Mouse (Mus musculus): Measurements from ENCODE around the gene Cpne7. TPM values are rescaled to one million over a fixed set of nuclear protein-coding genes. Genes with fewer than 3 reads are reported as not detected.
A peak's percentile ranks its signal among the peaks of the same experiment; 100 is the strongest.

Cpne7 gene
- polyA plus RNA-seq, 1 experiment = 0.16 TPM

- TF ChIP-seq USF1 (IDR thresholded peaks at IDR 0.05; ENCODE audit: low read depth) (peak; percentile 47), MYOD1 (IDR thresholded peaks at IDR 0.05; ENCODE audit: control insufficient read depth in 1 of 3, insufficient read length in 2 of 3, low read depth in 2 of 3) (no peak)
- no peaks in the 10 kb centered on the region for H3K36me3 ChIP-seq (ENCODE audit: control insufficient read depth, insufficient read depth)
- no peak overlapping the region for H3ac ChIP-seq (ENCODE audit: control insufficient read depth, insufficient read length)
- H3K4me2 ChIP-seq (ENCODE audit: low read depth) = peak overlapping the region; percentile 50
- H3K79me2 ChIP-seq (ENCODE audit: control insufficient read depth, insufficient read depth) = no peaks in the 10 kb centered on the region
- H3K4me3 ChIP-seq = no peak overlapping the region
- no peaks in the 10 kb centered on the region for H3K27me3 ChIP-seq (ENCODE audit: control insufficient read depth, insufficient read depth, insufficient read length)
Observed at GRCm38 (mm10) chr8:123141741-123142462, 24.7 kb downstream of the Cpne7 start.

DNA sequence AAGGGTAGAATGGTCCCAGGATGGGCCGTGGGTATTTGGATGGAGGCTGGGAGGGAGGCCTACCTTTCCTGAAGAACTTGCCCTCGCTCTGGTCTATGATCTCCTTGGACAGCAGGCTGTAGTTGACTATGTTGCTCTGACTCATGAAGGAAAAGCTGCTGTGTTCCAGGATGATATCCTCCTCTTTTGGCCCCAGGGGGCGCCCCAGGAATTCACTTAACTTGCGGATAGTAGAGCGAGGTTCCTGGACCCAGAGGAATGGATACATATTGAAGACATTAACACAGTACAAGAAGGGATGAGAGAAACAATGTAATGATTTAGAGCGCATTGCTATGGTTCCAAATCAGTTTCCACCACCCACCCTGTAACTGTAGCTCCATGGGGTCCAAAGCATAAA is 28.1 kb downstream of the Cpne7 start:
- no peak for TF ChIP-seq TCF12 (IDR thresholded peaks at IDR 0.05; ENCODE audit: insufficient read depth, poor library complexity, severe bottlenecking)
- no peak for TF ChIP-seq MYOG (IDR thresholded peaks at IDR 0.05; ENCODE audit: control insufficient read depth in 1 of 3, insufficient read depth in 1 of 3, insufficient read length in 2 of 3, low read depth in 2 of 3)
- TF ChIP-seq E2F4 (IDR thresholded peaks at IDR 0.05; ENCODE audit: insufficient read depth) = no peak
- no peak for TF ChIP-seq CEBPB (IDR thresholded peaks at IDR 0.05; ENCODE audit: insufficient read depth, poor library complexity, severe bottlenecking)
- TF ChIP-seq MYOD1 (IDR thresholded peaks at IDR 0.05; ENCODE audit: control insufficient read depth in 1 of 3, insufficient read length in 2 of 3, low read depth in 2 of 3) = no peak
- TF ChIP-seq MAX (IDR thresholded peaks at IDR 0.05; ENCODE audit: low read depth) = no peak
- TF ChIP-seq SRF (IDR thresholded peaks at IDR 0.05; ENCODE audit: control insufficient read depth, insufficient read length, low read depth) = no peak
- TF ChIP-seq TCF3 (IDR thresholded peaks at IDR 0.05; ENCODE audit: insufficient read length, low read depth) = no peak
- TF ChIP-seq POLR2A (IDR thresholded peaks at IDR 0.05; ENCODE audit: insufficient read length, low read depth) = no peak
- TF ChIP-seq REST (IDR thresholded peaks at IDR 0.05; ENCODE audit: insufficient read depth, insufficient read length) = no peak
- no peak for TF ChIP-seq POLR2AphosphoS2 (IDR thresholded peaks at IDR 0.05; ENCODE audit: insufficient read length, low read depth)
- TF ChIP-seq USF1 (IDR thresholded peaks at IDR 0.05; ENCODE audit: low read depth) = no peak
- H3K4me2 ChIP-seq (ENCODE audit: low read depth) = no peak overlapping the region
- H3K79me2 ChIP-seq (ENCODE audit: control insufficient read depth, insufficient read depth) = no peaks in the 10 kb centered on the region
- H3ac ChIP-seq (ENCODE audit: control insufficient read depth, insufficient read length) = no peak overlapping the region
- H3K27me3 ChIP-seq (ENCODE audit: control insufficient read depth, insufficient read depth, insufficient read length) = no peaks in the 10 kb centered on the region
- no peaks in the 10 kb centered on the region for H3K36me3 ChIP-seq (ENCODE audit: control insufficient read depth, insufficient read depth)
- no peak overlapping the region for H3K4me3 ChIP-seq

DNA sequence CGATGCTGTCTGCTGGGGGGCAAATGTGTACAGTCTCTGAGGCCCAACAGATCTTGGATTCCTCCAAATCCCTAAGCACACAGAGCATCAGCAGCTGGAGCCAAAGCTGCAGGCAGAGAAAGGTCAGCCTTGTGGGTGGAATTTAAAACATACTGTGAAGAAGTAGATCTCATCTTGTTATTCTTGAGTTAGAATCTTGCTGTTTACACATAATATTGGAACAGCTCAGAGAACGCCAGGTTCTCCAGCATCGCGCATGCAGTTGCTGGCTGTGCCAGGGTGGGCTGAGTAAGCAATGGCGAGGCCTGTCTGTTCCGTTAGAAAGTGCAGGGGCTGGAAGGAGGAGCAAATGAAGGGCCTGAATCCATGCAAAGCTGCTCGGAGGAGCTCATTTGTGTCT is 29.2 kb downstream of the Cpne7 start:
- no peak for TF ChIP-seq POLR2AphosphoS2 (IDR thresholded peaks at IDR 0.05; ENCODE audit: insufficient read length, low read depth)
- TF ChIP-seq SRF (IDR thresholded peaks at IDR 0.05; ENCODE audit: control insufficient read depth, insufficient read length, low read depth) = no peak
- no peak for TF ChIP-seq E2F4 (IDR thresholded peaks at IDR 0.05; ENCODE audit: insufficient read depth)
- no peak for TF ChIP-seq TCF12 (IDR thresholded peaks at IDR 0.05; ENCODE audit: insufficient read depth, poor library complexity, severe bottlenecking)
- no peak for TF ChIP-seq REST (IDR thresholded peaks at IDR 0.05; ENCODE audit: insufficient read depth, insufficient read length)
- no peak for TF ChIP-seq MYOG (IDR thresholded peaks at IDR 0.05; ENCODE audit: control insufficient read depth in 1 of 3, insufficient read depth in 1 of 3, insufficient read length in 2 of 3, low read depth in 2 of 3)
- no peak overlapping the region for H3ac ChIP-seq (ENCODE audit: control insufficient read depth, insufficient read length)
- H3K36me3 ChIP-seq (ENCODE audit: control insufficient read depth, insufficient read depth) = no peaks in the 10 kb centered on the region
- H3K27me3 ChIP-seq (ENCODE audit: control insufficient read depth, insufficient read depth, insufficient read length) = no peaks in the 10 kb centered on the region
- H3K4me2 ChIP-seq (ENCODE audit: low read depth) = no peak overlapping the region
- H3K4me3 ChIP-seq = no peak overlapping the region
- no peaks in the 10 kb centered on the region for H3K79me2 ChIP-seq (ENCODE audit: control insufficient read depth, insufficient read depth)

DNA sequence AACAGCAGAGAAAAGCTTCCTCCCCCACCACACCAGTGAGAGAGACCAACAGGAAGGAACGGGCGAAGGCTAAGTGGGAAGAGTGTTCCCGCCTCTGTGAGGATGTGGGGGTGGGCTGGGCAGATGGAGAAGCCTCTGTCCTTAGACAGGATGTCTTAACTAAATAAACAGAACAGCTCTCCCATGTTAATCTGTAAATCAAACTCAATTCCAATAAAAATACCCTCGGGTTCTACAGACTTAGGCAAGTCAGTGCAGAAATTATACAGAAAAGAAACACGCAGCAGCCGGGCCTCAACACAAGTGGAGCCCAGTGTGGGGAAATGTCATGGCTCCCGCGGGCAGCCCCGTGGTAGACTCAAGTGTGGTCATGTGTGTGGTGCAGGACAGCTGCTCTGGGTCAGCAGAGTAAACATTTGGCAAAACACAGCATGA is 33.6 kb downstream of the Cpne7 start:
- H3K79me2 ChIP-seq (ENCODE audit: control insufficient read depth, insufficient read depth) = no peaks in the 10 kb centered on the region
- H3K36me3 ChIP-seq (ENCODE audit: control insufficient read depth, insufficient read depth) = no peaks in the 10 kb centered on the region
- no peaks in the 10 kb centered on the region for H3K27me3 ChIP-seq (ENCODE audit: control insufficient read depth, insufficient read depth, insufficient read length)
- no peak overlapping the region for H3ac ChIP-seq (ENCODE audit: control insufficient read depth, insufficient read length)
- H3K4me2 ChIP-seq (ENCODE audit: low read depth) = no peak overlapping the region
- H3K4me3 ChIP-seq = no peak overlapping the region
- no peak for TF ChIP-seq POLR2A (IDR thresholded peaks at IDR 0.05; ENCODE audit: insufficient read length, low read depth)
- peak; percentile 12 to 71 (median 36) for TF ChIP-seq MYOG (IDR thresholded peaks at IDR 0.05; ENCODE audit: control insufficient read depth in 1 of 3, insufficient read depth in 1 of 3, insufficient read length in 2 of 3, low read depth in 2 of 3)
- no peak for TF ChIP-seq TCF12 (IDR thresholded peaks at IDR 0.05; ENCODE audit: insufficient read depth, poor library complexity, severe bottlenecking)
- TF ChIP-seq REST (IDR thresholded peaks at IDR 0.05; ENCODE audit: insufficient read depth, insufficient read length) = no peak
- no peak for TF ChIP-seq TCF3 (IDR thresholded peaks at IDR 0.05; ENCODE audit: insufficient read length, low read depth)
- TF ChIP-seq MYOD1 (IDR thresholded peaks at IDR 0.05; ENCODE audit: control insufficient read depth in 1 of 3, insufficient read length in 2 of 3, low read depth in 2 of 3) = peak in 2 of 3 experiments; percentile 44 to 45
- no peak for TF ChIP-seq POLR2AphosphoS2 (IDR thresholded peaks at IDR 0.05; ENCODE audit: insufficient read length, low read depth)
- TF ChIP-seq CEBPB (IDR thresholded peaks at IDR 0.05; ENCODE audit: insufficient read depth, poor library complexity, severe bottlenecking) = no peak
- TF ChIP-seq E2F4 (IDR thresholded peaks at IDR 0.05; ENCODE audit: insufficient read depth) = no peak

DNA sequence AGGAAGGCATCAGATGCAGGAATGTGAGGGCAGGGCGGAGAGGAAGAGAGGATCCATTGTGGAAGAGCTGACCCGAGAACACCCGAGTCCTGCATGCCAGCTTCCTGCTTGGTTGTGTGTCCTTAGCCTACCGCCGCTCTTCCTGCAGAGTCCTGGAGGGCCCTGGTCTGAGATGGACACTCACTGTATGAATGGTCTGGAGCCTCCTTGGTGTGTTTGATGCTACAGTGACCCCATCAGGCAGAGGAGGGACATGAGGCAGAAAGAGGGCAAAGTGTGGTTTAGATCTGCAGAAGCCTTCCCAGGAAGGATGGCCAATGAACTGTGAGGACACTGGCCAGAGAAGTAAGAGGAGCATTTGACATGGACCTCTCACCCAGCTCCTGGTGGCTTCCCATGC is 38.0 kb downstream of the Cpne7 start:
- TF ChIP-seq USF1 (IDR thresholded peaks at IDR 0.05; ENCODE audit: low read depth) = no peak
- TF ChIP-seq MAX (IDR thresholded peaks at IDR 0.05; ENCODE audit: low read depth) = no peak
- TF ChIP-seq POLR2A (IDR thresholded peaks at IDR 0.05; ENCODE audit: insufficient read length, low read depth) = no peak
- no peak for TF ChIP-seq TCF12 (IDR thresholded peaks at IDR 0.05; ENCODE audit: insufficient read depth, poor library complexity, severe bottlenecking)
- no peak for TF ChIP-seq POLR2AphosphoS2 (IDR thresholded peaks at IDR 0.05; ENCODE audit: insufficient read length, low read depth)
- no peak for TF ChIP-seq E2F4 (IDR thresholded peaks at IDR 0.05; ENCODE audit: insufficient read depth)
- no peak for TF ChIP-seq CEBPB (IDR thresholded peaks at IDR 0.05; ENCODE audit: insufficient read depth, poor library complexity, severe bottlenecking)
- TF ChIP-seq REST (IDR thresholded peaks at IDR 0.05; ENCODE audit: insufficient read depth, insufficient read length) = no peak
- no peak for TF ChIP-seq SRF (IDR thresholded peaks at IDR 0.05; ENCODE audit: control insufficient read depth, insufficient read length, low read depth)
- no peak for TF ChIP-seq MYOD1 (IDR thresholded peaks at IDR 0.05; ENCODE audit: control insufficient read depth in 1 of 3, insufficient read length in 2 of 3, low read depth in 2 of 3)
- no peak for TF ChIP-seq MYOG (IDR thresholded peaks at IDR 0.05; ENCODE audit: control insufficient read depth in 1 of 3, insufficient read depth in 1 of 3, insufficient read length in 2 of 3, low read depth in 2 of 3)
- no peak for TF ChIP-seq TCF3 (IDR thresholded peaks at IDR 0.05; ENCODE audit: insufficient read length, low read depth)
- Histone ChIP-seq H3K27me3 (ENCODE audit: control insufficient read depth, insufficient read depth, insufficient read length) (no peaks in the 10 kb centered on the region), H3K79me2 (ENCODE audit: control insufficient read depth, insufficient read depth) (no peaks in the 10 kb centered on the region), H3K4me3 (no peak overlapping the region), H3ac (ENCODE audit: control insufficient read depth, insufficient read length) (no peak overlapping the region), H3K36me3 (ENCODE audit: control insufficient read depth, insufficient read depth) (no peaks in the 10 kb centered on the region), H3K4me2 (ENCODE audit: low read depth) (no peak overlapping the region)
